Mouse (Mus musculus) forebrain, postnatal 0 days (tissue): ENCODE measurements at regions not wholly inside any gene's neighbourhood (a gene's known extent, or its start where the extent isn't known, plus 50 kb on each side); places are given as distances from the start of the nearest gene placed in this dataset.
"Not testable (repeated sequence)": the region's sequence is repeated elsewhere in the genome, so short reads cannot be mapped to it uniquely, and the experiment has no call there.

Experiments
- ATAC-seq: fragments of 200-750 bp; cut with Nextera tagmentation; 2 replicates; pipeline ENCODE4 v1.8.0; 2017; ENCODE audit warnings: mild to moderate bottlenecking, moderate library complexity
- DNase-seq: peaks from one replicate; pipeline ENCODE4 v3.0.0-alpha.2; 2015
- H3K27ac ChIP-seq: fragments of 300-500 bp; sonication (generic); 2 replicates; pipeline ENCODE4 v1.5.1; 2014; ENCODE audit warnings: low read depth, mild to moderate bottlenecking, antibody characterized with exemption, low read length, moderate library complexity, mixed read lengths
- H3K27me3 ChIP-seq: fragments of 300-500 bp; sonication (generic); 2 replicates; pipeline ENCODE4 v1.6.1; 2014; ENCODE audit warnings: mild to moderate bottlenecking, low read length, mixed read lengths; ENCODE audit not compliant: insufficient read depth
- H3K36me3 ChIP-seq: fragments of 300-500 bp; sonication (generic); 2 replicates; pipeline ENCODE4 v1.6.1; 2014; ENCODE audit warnings: mild to moderate bottlenecking, moderate library complexity; ENCODE audit not compliant: insufficient read depth
- H3K4me1 ChIP-seq: fragments of 300-500 bp; sonication (generic); 2 replicates; pipeline ENCODE4 v1.6.1; 2014; ENCODE audit warnings: antibody characterized with exemption; ENCODE audit not compliant: insufficient read depth
- H3K4me2 ChIP-seq: fragments of 300-500 bp; sonication (generic); 2 replicates; pipeline ENCODE4 v1.6.1; 2014; ENCODE audit warnings: low read depth, mild to moderate bottlenecking, moderate library complexity
- H3K4me3 ChIP-seq: fragments of 300-500 bp; sonication (generic); 2 replicates; pipeline ENCODE4 v1.5.1; 2014; ENCODE audit warnings: low read depth, low read length, mixed read lengths
- H3K9ac ChIP-seq: fragments of 300-500 bp; sonication (generic); 2 replicates; pipeline ENCODE4 v1.6.1; 2014; ENCODE audit warnings: mild to moderate bottlenecking
- H3K9me3 ChIP-seq: fragments of 300-500 bp; sonication (generic); 2 replicates; pipeline ENCODE4 v1.6.1; 2016; ENCODE audit warnings: low read length
- CTCF ChIP-seq: sonication (generic); IDR thresholded peaks from 2 replicates; pipeline ENCODE4 v1.5.1; 2016; ENCODE audit warnings: antibody characterized with exemption, control low read depth, low read depth
- WGBS: fragments of 180-500 bp; shearing (Covaris S2); extraction: QIAGEN DNeasy Blood & Tissue Kit; methylation state at CpG from one replicate; pipeline ENCODE4 v1.1.7; 2014; 5-methylcytosine and 5-hydroxymethylcytosine counted together

- TF ChIP-seq CTCF, result no peak
- H3K4me1 ChIP-seq, result no peaks in the 10 kb centered on the region
- DNase-seq (no peak), ATAC-seq (no peak)
- peaks cover 5% of the 10 kb centered on the region; the same call in 1 of the 2 replicates for H3K27me3 ChIP-seq
- no peak overlapping the region for H3K27ac ChIP-seq
- H3K4me3 ChIP-seq, result no peak overlapping the region
- H3K36me3 ChIP-seq, result no peaks in the 10 kb centered on the region
- 81% methylated on average over 21 of the region's 21 CpGs for WGBS
- no peaks in the 10 kb centered on the region for H3K9me3 ChIP-seq
- no peak overlapping the region for H3K9ac ChIP-seq
- no peak overlapping the region for H3K4me2 ChIP-seq
These were observed 137.9 kb upstream of the Rapgef5 start for GRCm38 (mm10) chr12:117378297-117378887.

GRCm38 (mm10) chr12:117379103-117379850, 137.0 kb upstream of the Rapgef5 start:
- WGBS, result 71% methylated on average over 16 of the region's 16 CpGs
- ATAC-seq (peak; percentile 42; the same call in 1 of the 2 replicates), DNase-seq (peak; percentile 36)
- Histone ChIP-seq H3K27me3 (peaks cover 5% of the 10 kb centered on the region; the same call in 1 of the 2 replicates), H3K4me1 (no peaks in the 10 kb centered on the region), H3K27ac (no peak overlapping the region), H3K4me2 (no peak overlapping the region), H3K36me3 (no peaks in the 10 kb centered on the region), H3K4me3 (no peak overlapping the region), H3K9me3 (no peaks in the 10 kb centered on the region), H3K9ac (no peak overlapping the region)
- TF ChIP-seq CTCF, result no peak

GRCm38 (mm10) chr12:117380836-117381235, 135.4 kb upstream of the Rapgef5 start:
- no peaks in the 10 kb centered on the region for H3K9me3 ChIP-seq
- no peak overlapping the region for H3K4me2 ChIP-seq
- no peak overlapping the region for H3K9ac ChIP-seq
- TF ChIP-seq CTCF, result no peak
- DNase-seq (no peak), ATAC-seq (no peak)
- H3K27me3 ChIP-seq, result peaks cover 5% of the 10 kb centered on the region; the same call in 1 of the 2 replicates
- no peak overlapping the region for H3K4me3 ChIP-seq
- no peaks in the 10 kb centered on the region for H3K36me3 ChIP-seq
- H3K27ac ChIP-seq, result no peak overlapping the region
- no peaks in the 10 kb centered on the region for H3K4me1 ChIP-seq
- WGBS, result 30% methylated on average over 6 of the region's 6 CpGs

GRCm38 (mm10) chr12:117382727-117383126, 133.6 kb upstream of the Rapgef5 start:
- not testable (repeated sequence) for H3K4me1 ChIP-seq, H3K27ac ChIP-seq, H3K27me3 ChIP-seq, H3K36me3 ChIP-seq, H3K4me3 ChIP-seq, ATAC-seq, H3K4me2 ChIP-seq, DNase-seq, H3K9ac ChIP-seq, H3K9me3 ChIP-seq
- 33% methylated on average over 1 of the region's 4 CpGs for WGBS

- no peak overlapping the region for H3K27ac ChIP-seq
- ATAC-seq (peak; percentile 83), DNase-seq (peak; percentile 94)
- peak; percentile 98 for TF ChIP-seq CTCF
- no peaks in the 10 kb centered on the region for H3K36me3 ChIP-seq
- WGBS, result 10% methylated on average over 6 of the region's 6 CpGs
- H3K4me3 ChIP-seq, result no peak overlapping the region
- peaks cover 5% of the 10 kb centered on the region; the same call in 1 of the 2 replicates for H3K27me3 ChIP-seq
- no peak overlapping the region for H3K9ac ChIP-seq
- H3K9me3 ChIP-seq, result no peaks in the 10 kb centered on the region
- H3K4me1 ChIP-seq, result no peaks in the 10 kb centered on the region
- H3K4me2 ChIP-seq, result no peak overlapping the region
These were observed 131.1 kb upstream of the Rapgef5 start for GRCm38 (mm10) chr12:117385072-117385666.

- 65% methylated on average over 1 of the region's 1 CpGs for WGBS
- ATAC-seq, result no peak
- no peak for TF ChIP-seq CTCF
- DNase-seq, result no peak
- Histone ChIP-seq H3K27ac (no peak overlapping the region), H3K4me3 (no peak overlapping the region), H3K36me3 (no peaks in the 10 kb centered on the region), H3K9me3 (no peaks in the 10 kb centered on the region), H3K9ac (no peak overlapping the region), H3K4me2 (no peak overlapping the region), H3K4me1 (no peaks in the 10 kb centered on the region), H3K27me3 (peaks cover 5% of the 10 kb centered on the region; the same call in 1 of the 2 replicates)
These were observed 130.6 kb upstream of the Rapgef5 start for GRCm38 (mm10) chr12:117385697-117386096.

- DNase-seq (peak; percentile 44), ATAC-seq (peak; percentile 66)
- H3K27ac ChIP-seq, result no peak overlapping the region
- H3K27me3 ChIP-seq, result no peaks in the 10 kb centered on the region
- H3K36me3 ChIP-seq, result no peaks in the 10 kb centered on the region
- H3K9me3 ChIP-seq, result no peaks in the 10 kb centered on the region
- no peak overlapping the region for H3K4me3 ChIP-seq
- WGBS, result 74% methylated on average over 9 of the region's 9 CpGs
- H3K9ac ChIP-seq, result no peak overlapping the region
- no peak overlapping the region for H3K4me2 ChIP-seq
- no peaks in the 10 kb centered on the region for H3K4me1 ChIP-seq
- TF ChIP-seq CTCF, result no peak
These were observed 129.3 kb upstream of the Rapgef5 start for GRCm38 (mm10) chr12:117386957-117387356.
